8 mouse cellular contexts compared by ENCODE assay signal in the genomic region with DNA sequence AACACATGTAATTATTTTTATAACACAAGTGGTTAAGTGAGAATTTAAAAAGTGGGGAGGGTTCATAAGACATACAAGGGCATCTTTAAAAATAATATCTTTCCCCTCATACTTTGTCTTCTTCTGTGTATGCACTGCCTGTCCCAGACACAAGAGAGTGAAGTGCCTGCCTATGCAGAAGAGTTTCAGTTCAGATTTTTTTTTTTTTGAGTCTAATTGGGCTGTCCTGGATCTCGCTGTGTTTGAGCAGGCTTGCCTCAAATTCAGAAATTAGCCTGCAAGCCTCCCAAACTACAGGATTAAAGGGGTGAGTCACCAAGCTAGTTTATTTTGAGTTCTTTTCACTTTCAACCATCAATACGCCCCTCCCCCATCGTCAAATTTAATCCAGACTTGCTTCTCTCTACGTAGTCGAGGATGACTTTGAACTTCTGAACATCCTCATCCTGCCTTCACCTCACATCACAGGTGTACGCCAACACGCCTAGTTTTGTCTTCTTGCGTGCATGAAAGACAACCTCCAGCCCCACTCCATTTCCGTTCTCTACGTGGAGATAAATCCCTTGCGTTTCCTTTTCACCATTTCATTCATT. TPM values are rescaled to one million over a fixed set of nuclear protein-coding genes. Genes with fewer than 3 reads are reported as not detected.
DNase-seq lines count a peak whose midpoint lies in the region; ATAC-seq lines count a peak whose summit lies in the region.

No protein-coding gene starts in this region.

- H3K4me3 ChIP-seq in heart, embryonic 11.5 days (ENCODE audit: low read depth, low read length): peak overlapping the region; percentile 60
- H3K4me3 ChIP-seq in embryonic facial prominence, embryonic 11.5 days (ENCODE audit: low read depth, low read length): peak overlapping the region; percentile 67
- H3K4me3 ChIP-seq in intestine, embryonic 14.5 days (ENCODE audit: low read depth, low read length): peak overlapping the region; percentile 59

- 1% methylated on average over 11 of the region's 11 CpGs for WGBS in heart, embryonic 11.5 days (ENCODE audit: insufficient replicate concordance)
- WGBS in embryonic facial prominence, embryonic 11.5 days: under 1% methylated on average over 11 of the region's 11 CpGs
- WGBS in intestine, embryonic 14.5 days: 1% methylated on average over 11 of the region's 11 CpGs

- H3K4me1 ChIP-seq in heart, embryonic 11.5 days (ENCODE audit: control insufficient read depth, insufficient read depth, low read length): 0 out of 2 replicates have a peak, but pooled peaks cover 2% of the 10 kb centered on the region
- H3K4me1 ChIP-seq in embryonic facial prominence, embryonic 11.5 days (ENCODE audit: control insufficient read depth, insufficient read depth, low read length): peaks cover 4% of the 10 kb centered on the region
- H3K4me1 ChIP-seq in intestine, embryonic 14.5 days (replicated peaks; ENCODE audit: control insufficient read depth, insufficient read depth, low read length): peaks cover 5% of the 10 kb centered on the region; the same call in 1 of the 2 replicates

- H3K36me3 ChIP-seq in heart, embryonic 11.5 days (ENCODE audit: control insufficient read depth, insufficient read depth, low read length): no peaks in the 10 kb centered on the region
- H3K36me3 ChIP-seq in embryonic facial prominence, embryonic 11.5 days (replicated peaks; ENCODE audit: control insufficient read depth, insufficient read depth, low read depth, low read length): no peaks in the 10 kb centered on the region
- H3K36me3 ChIP-seq in intestine, embryonic 14.5 days (ENCODE audit: control insufficient read depth, insufficient read depth, low read length): no peaks in the 10 kb centered on the region

- peak overlapping the region; percentile 77 for H3K9ac ChIP-seq in heart, embryonic 11.5 days (ENCODE audit: low read depth, low read length)
- H3K9ac ChIP-seq in embryonic facial prominence, embryonic 11.5 days (replicated peaks; ENCODE audit: low read length): peak overlapping the region; percentile 58
- H3K9ac ChIP-seq in intestine, embryonic 14.5 days (ENCODE audit: low read length): peak overlapping the region; percentile 50

- peak overlapping the region; percentile 77 for H3K4me2 ChIP-seq in heart, embryonic 11.5 days
- peak overlapping the region; percentile 55 for H3K4me2 ChIP-seq in embryonic facial prominence, embryonic 11.5 days (ENCODE audit: low read depth, low read length)
- peak overlapping the region; percentile 76 for H3K4me2 ChIP-seq in intestine, embryonic 14.5 days (ENCODE audit: low read length)

- no peak for ATAC-seq in heart, embryonic 11.5 days (replicated peaks; ENCODE audit: insufficient number of reproducible peaks, low FRiP score, low TSS enrichment)
- no peak for ATAC-seq in embryonic facial prominence, embryonic 11.5 days (replicated peaks; ENCODE audit: insufficient number of reproducible peaks, low FRiP score, low TSS enrichment, low read depth)
- ATAC-seq in intestine, embryonic 14.5 days (replicated peaks; ENCODE audit: low FRiP score, low TSS enrichment, low read depth): 0 out of 2 replicates have a peak, but pooled peaks have one; percentile 0

- H3K9me3 ChIP-seq in heart, embryonic 11.5 days (replicated peaks; ENCODE audit: control insufficient read depth, low read length): no peaks in the 10 kb centered on the region
- H3K9me3 ChIP-seq in embryonic facial prominence, embryonic 11.5 days (replicated peaks; ENCODE audit: control insufficient read depth, low read length): no peaks in the 10 kb centered on the region
- H3K9me3 ChIP-seq in intestine, embryonic 14.5 days (ENCODE audit: control insufficient read depth, low read length): no peaks in the 10 kb centered on the region

- H3K27ac ChIP-seq in heart, embryonic 11.5 days (ENCODE audit: low read depth, low read length): peak overlapping the region; percentile 100
- peak overlapping the region; percentile 30 for H3K27ac ChIP-seq in embryonic facial prominence, embryonic 11.5 days (replicated peaks; ENCODE audit: low read depth, low read length)
- H3K27ac ChIP-seq in intestine, embryonic 14.5 days (ENCODE audit: low read depth): peak overlapping the region; percentile 100

- no peaks in the 10 kb centered on the region for H3K27me3 ChIP-seq in heart, embryonic 11.5 days (ENCODE audit: control insufficient read depth, insufficient read depth, low read length)
- no peaks in the 10 kb centered on the region for H3K27me3 ChIP-seq in embryonic facial prominence, embryonic 11.5 days (ENCODE audit: control insufficient read depth, insufficient read depth, low read length)
- H3K27me3 ChIP-seq in intestine, embryonic 14.5 days (replicated peaks; ENCODE audit: control insufficient read depth, insufficient read depth, low read length): no peaks in the 10 kb centered on the region

- DNase-seq in heart, adult 8-10 months (ENCODE audit: low spot score): no peak
- peak; percentile 75 for DNase-seq in 3T3-L1 (ENCODE audit: low read depth, low spot score)
- peak; percentile 57 for DNase-seq in embryonic facial prominence, embryonic 11.5 days (ENCODE audit: low spot score)
- no peak for DNase-seq in intestine, embryonic 14.5 days (ENCODE audit: low spot score)
- DNase-seq in naive thymus-derived CD4-positive, alpha-beta T cell, adult 2 months (ENCODE audit: low read depth): peak; percentile 94
- DNase-seq in right cerebral cortex, postnatal 4 days: no peak
- DNase-seq in adrenal gland, adult 2 months: no peak

RNA-seq across cellular contexts. Expression of a gene that starts 8.7 kb away (rescaled TPM):
- 27.5 and 33.2 TPM in 2 replicates for polyA plus RNA-seq in heart, embryonic 11.5 days (2014; fragmentation: Nextera tagmentation; extraction: Ambion mirVana)
- 1 to 10 TPM; 2.3 to 2.9 (median 2.4) TPM for total RNA-seq in heart, adult 8-10 months (2022)
- polyA plus RNA-seq in embryonic facial prominence, embryonic 11.5 days (2014; fragmentation: Nextera tagmentation; extraction: Ambion mirVana): 32.7 and 35.1 TPM in 2 replicates
- polyA plus RNA-seq in intestine, embryonic 14.5 days (2014; fragmentation: Nextera tagmentation; extraction: Ambion mirVana): 17.6 and 21.5 TPM in 2 replicates
- total RNA-seq in adrenal gland, adult 2 months (2021): 10 to 100 TPM in 1 of 2 experiments, 1 to 10 TPM in 1; 5.2 to 10.5 TPM
- 2.1 and 2.2 TPM in 2 replicates for polyA plus RNA-seq in adrenal gland, adult 2 months (2012; rRNA removed)

RNA-seq across cellular contexts. Expression of a gene that starts 9.6 kb away (rescaled TPM):
- polyA plus RNA-seq in heart, embryonic 11.5 days (2014; fragmentation: Nextera tagmentation; extraction: Ambion mirVana): 4.9 and 5.9 TPM in 2 replicates
- total RNA-seq in heart, adult 8-10 months (2022): 10 to 100 TPM; 26.3 to 31.5 (median 29.1) TPM
- 4.0 TPM in 2 replicates for polyA plus RNA-seq in embryonic facial prominence, embryonic 11.5 days (2014; fragmentation: Nextera tagmentation; extraction: Ambion mirVana)
- 6.4 and 6.9 TPM in 2 replicates for polyA plus RNA-seq in intestine, embryonic 14.5 days (2014; fragmentation: Nextera tagmentation; extraction: Ambion mirVana)
- 10 to 100 TPM; 20.0 to 24.4 TPM for total RNA-seq in adrenal gland, adult 2 months (2021)
- polyA plus RNA-seq in adrenal gland, adult 2 months (2012; rRNA removed): 12.4 and 14.8 TPM in 2 replicates

RNA-seq across cellular contexts. Expression of a gene that starts 45.8 kb away (rescaled TPM):
- polyA plus RNA-seq in heart, embryonic 11.5 days (2014; fragmentation: Nextera tagmentation; extraction: Ambion mirVana): 1.4 and 1.5 TPM in 2 replicates
- 1 to 10 TPM; 2.0 to 3.5 (median 2.5) TPM for total RNA-seq in heart, adult 8-10 months (2022)
- polyA plus RNA-seq in embryonic facial prominence, embryonic 11.5 days (2014; fragmentation: Nextera tagmentation; extraction: Ambion mirVana): 1.9 and 2.3 TPM in 2 replicates
- 1.8 and 1.9 TPM in 2 replicates for polyA plus RNA-seq in intestine, embryonic 14.5 days (2014; fragmentation: Nextera tagmentation; extraction: Ambion mirVana)
- 1 to 10 TPM; 2.6 to 6.7 TPM for total RNA-seq in adrenal gland, adult 2 months (2021)
- 2.7 and 3.0 TPM in 2 replicates for polyA plus RNA-seq in adrenal gland, adult 2 months (2012; rRNA removed)

Comparison
In these comparisons a context has a peak if more than half of its experiments do, and no peak if none do; other contexts are left out.
1. H3K27ac ChIP-seq: peak in every context shown above with its lines; median percentile 100 in heart, embryonic 11.5 days; 100 in intestine, embryonic 14.5 days; 30 in embryonic facial prominence, embryonic 11.5 days.
2. DNase-seq: peak in 3T3-L1 (single experiment), embryonic facial prominence, embryonic 11.5 days (single experiment) and naive thymus-derived CD4-positive, alpha-beta T cell, adult 2 months (single experiment); none in heart, adult 8-10 months (single experiment), intestine, embryonic 14.5 days (single experiment), right cerebral cortex, postnatal 4 days (single experiment) and adrenal gland, adult 2 months (single experiment).
3. Peak in every context shown above with its lines, with median percentiles within 50 percentile points of each other: H3K4me2 ChIP-seq, H3K4me3 ChIP-seq and H3K9ac ChIP-seq.